Mouse (Mus musculus) layer of hippocampus, adult 11-12 months (tissue): ENCODE data around the gene Fpgs.

Experiments
- DNase-seq: peaks from one replicate; pipeline ENCODE4 v3.0.0; 2022; ENCODE audit warnings: low spot score

Gene Fpgs

GRCm38 (mm10) chr2:32636617-32637016, 67.3 kb downstream of the Fpgs start:
- DNase-seq, result no peak

- DNase-seq, result no peak
These were observed 69.5 kb downstream of the Fpgs start for GRCm38 (mm10) chr2:32634277-32635105.

GRCm38 (mm10) chr2:32633660-32634059, 70.3 kb downstream of the Fpgs start:
- no peak for DNase-seq
